ENCODE assay signal across 21 mouse cellular contexts in genomic region chr17:40899783-40900363, GRCm38 (mm10). TPM values are rescaled to one million over a fixed set of nuclear protein-coding genes. Genes with fewer than 3 reads are reported as not detected.
"Had no signal": no experiment of that assay in that cellular context is flagged by ENCODE, and none has a peak within 500 bp of the region (broad histone marks: within the 10 kb centered on the region; RNA-seq: fewer than 3 reads in every experiment).

No protein-coding gene starts in this region.

- H3K4me2 ChIP-seq: limb, embryonic 12.5 days; lung, embryonic 15.5 days; midbrain, embryonic 11.5 days; midbrain, embryonic 15.5 days; neural tube, embryonic 13.5 days had no signal

- H3K27ac ChIP-seq: layer of hippocampus, adult 2 months; limb, embryonic 12.5 days; lung, embryonic 15.5 days; midbrain, embryonic 15.5 days; neural tube, embryonic 13.5 days had no signal

- H3K27me3 ChIP-seq: limb, embryonic 12.5 days; lung, embryonic 15.5 days; midbrain, embryonic 15.5 days; neural tube, embryonic 13.5 days had no signal

- H3K9ac ChIP-seq: limb, embryonic 12.5 days; lung, embryonic 15.5 days; midbrain, embryonic 15.5 days; neural tube, embryonic 13.5 days had no signal

- DNase-seq: kidney, adult 18-20 months; kidney, postnatal 10 days; kidney, postnatal 4 days; lung, postnatal 36 days; right cerebral cortex, postnatal 25 days; spleen, adult 18-20 months; thymus, adult 18-20 months; thymus, postnatal 14 days had no signal

- H3K4me1 ChIP-seq: lung, embryonic 15.5 days; midbrain, embryonic 15.5 days had no signal

- H3K36me3 ChIP-seq: limb, embryonic 12.5 days; lung, embryonic 15.5 days; midbrain, embryonic 15.5 days; neural tube, embryonic 13.5 days had no signal

- ATAC-seq: midbrain, embryonic 15.5 days had no signal

- H3K4me3 ChIP-seq: layer of hippocampus, adult 2 months; limb, embryonic 12.5 days; lung, embryonic 15.5 days; midbrain, embryonic 15.5 days; neural tube, embryonic 13.5 days had no signal

- H3K9me3 ChIP-seq: limb, embryonic 12.5 days; lung, embryonic 15.5 days; midbrain, embryonic 15.5 days; neural tube, embryonic 13.5 days had no signal

RNA-seq across cellular contexts. Expression of gene Glyatl3, which starts 14.3 kb away (rescaled TPM):
- total RNA-seq: layer of hippocampus, adult 2 months; layer of hippocampus, postnatal 10 days; left cerebral cortex, postnatal 36 days; liver, adult 2 months; megakaryocyte, adult 5-6 weeks; monocyte, adult 5-6 weeks had no signal
- polyA plus RNA-seq: kidney, embryonic 14.5 days; limb, embryonic 12.5 days; liver, adult 2 months; lung, embryonic 15.5 days; midbrain, embryonic 11.5 days; midbrain, embryonic 15.5 days; neural tube, embryonic 13.5 days; stomach, embryonic 14.5 days had no signal

RNA-seq across cellular contexts. Expression of gene 9130008F23Rik, which starts 19.5 kb away (rescaled TPM):
- total RNA-seq: left cerebral cortex, postnatal 36 days had no signal
